Mouse (Mus musculus): Measurements from ENCODE around the gene Tmem102.

GRCm38 (mm10) chr11:69849128-69849527 lies 43.7 kb upstream of the Tmem102 start:
- TF ChIP-seq GATA1 (IDR thresholded peaks at IDR 0.05; ENCODE audit: borderline replicate concordance, low read length) (no peak), FLI1 (IDR thresholded peaks at IDR 0.05; ENCODE audit: low read length) (no peak)
